Mouse (Mus musculus): ENCODE results near the gene a. TPM values are rescaled to one million over a fixed set of nuclear protein-coding genes. Genes with fewer than 3 reads are reported as not detected.

Gene a
- polyA plus RNA-seq, 1 experiment from 2014 or later: 0.40 TPM

- WGBS: 93% methylated on average over 5 of the region's 5 CpGs
- ATAC-seq (ENCODE audit: low FRiP score) (no peak), DNase-seq (ENCODE audit: low spot score, missing footprints) (no peak)
- H3K9ac ChIP-seq (ENCODE audit: low read length): no peak overlapping the region
- H3K9me3 ChIP-seq (ENCODE audit: control insufficient read depth, low read length): no peaks in the 10 kb centered on the region
- H3K27me3 ChIP-seq (ENCODE audit: control insufficient read depth, insufficient read depth, low read length): no peaks in the 10 kb centered on the region
- H3K4me2 ChIP-seq: no peak overlapping the region
- H3K27ac ChIP-seq (ENCODE audit: low read depth, low read length): no peak overlapping the region
- no peak overlapping the region for H3K4me3 ChIP-seq (ENCODE audit: low read depth, low read length)
- H3K36me3 ChIP-seq (ENCODE audit: control insufficient read depth, insufficient read depth, low read length): no peaks in the 10 kb centered on the region
- H3K4me1 ChIP-seq (ENCODE audit: control insufficient read depth, insufficient read depth, low read length): no peaks in the 10 kb centered on the region
These were observed 33.5 kb upstream of the a start for GRCm38 (mm10) chr2:154757691-154758090.

- WGBS: 88% methylated on average over 1 of the region's 1 CpGs
- H3K4me2 ChIP-seq: no peak overlapping the region
These were observed 32.7 kb upstream of the a start for GRCm38 (mm10) chr2:154758454-154758853.

GRCm38 (mm10) chr2:154763226-154763625, 28.0 kb upstream of the a start:
- no peaks in the 10 kb centered on the region for H3K36me3 ChIP-seq (ENCODE audit: control insufficient read depth, insufficient read depth, low read length)
- DNase-seq (ENCODE audit: low spot score, missing footprints): no peak
- 90% methylated on average over 3 of the region's 3 CpGs for WGBS
- H3K27me3 ChIP-seq (ENCODE audit: control insufficient read depth, insufficient read depth, low read length): no peaks in the 10 kb centered on the region
- H3K4me1 ChIP-seq (ENCODE audit: control insufficient read depth, insufficient read depth, low read length): no peaks in the 10 kb centered on the region
- no peak for ATAC-seq (ENCODE audit: low FRiP score)
- no peaks in the 10 kb centered on the region for H3K9me3 ChIP-seq (ENCODE audit: control insufficient read depth, low read length)
- no peak overlapping the region for H3K9ac ChIP-seq (ENCODE audit: low read length)
- H3K4me3 ChIP-seq (ENCODE audit: low read depth, low read length): no peak overlapping the region
- no peak overlapping the region for H3K27ac ChIP-seq (ENCODE audit: low read depth, low read length)
- H3K4me2 ChIP-seq: no peak overlapping the region

More at GRCm38 (mm10) chr2:154758454-154758853, 32.7 kb upstream of the a start:
- H3K27me3 ChIP-seq (ENCODE audit: control insufficient read depth, insufficient read depth, low read length): no peaks in the 10 kb centered on the region
- H3K9me3 ChIP-seq (ENCODE audit: control insufficient read depth, low read length): no peaks in the 10 kb centered on the region
- no peaks in the 10 kb centered on the region for H3K4me1 ChIP-seq (ENCODE audit: control insufficient read depth, insufficient read depth, low read length)
- H3K36me3 ChIP-seq (ENCODE audit: control insufficient read depth, insufficient read depth, low read length): no peaks in the 10 kb centered on the region
- no peak overlapping the region for H3K4me3 ChIP-seq (ENCODE audit: low read depth, low read length)
- ATAC-seq (ENCODE audit: low FRiP score) (no peak), DNase-seq (ENCODE audit: low spot score, missing footprints) (no peak)
- H3K27ac ChIP-seq (ENCODE audit: low read depth, low read length): no peak overlapping the region
- no peak overlapping the region for H3K9ac ChIP-seq (ENCODE audit: low read length)

- WGBS: 81% methylated on average over 9 of the region's 9 CpGs
- no peaks in the 10 kb centered on the region for H3K27me3 ChIP-seq (ENCODE audit: control insufficient read depth, insufficient read depth, low read length)
- ATAC-seq (ENCODE audit: low FRiP score): no peak
These were observed 26.2 kb upstream of the a start for GRCm38 (mm10) chr2:154764828-154765497.

GRCm38 (mm10) chr2:154765554-154766008, 25.6 kb upstream of the a start:
- DNase-seq (ENCODE audit: low spot score, missing footprints) (no peak), ATAC-seq (ENCODE audit: low FRiP score) (no peak)
- H3K4me3 ChIP-seq (ENCODE audit: low read depth, low read length): no peak overlapping the region
- WGBS: 79% methylated on average over 8 of the region's 8 CpGs
- H3K4me1 ChIP-seq (ENCODE audit: control insufficient read depth, insufficient read depth, low read length): no peaks in the 10 kb centered on the region
- no peak overlapping the region for H3K27ac ChIP-seq (ENCODE audit: low read depth, low read length)
- H3K36me3 ChIP-seq (ENCODE audit: control insufficient read depth, insufficient read depth, low read length): no peaks in the 10 kb centered on the region
- H3K9me3 ChIP-seq (ENCODE audit: control insufficient read depth, low read length): no peaks in the 10 kb centered on the region
- no peaks in the 10 kb centered on the region for H3K27me3 ChIP-seq (ENCODE audit: control insufficient read depth, insufficient read depth, low read length)
- no peak overlapping the region for H3K9ac ChIP-seq (ENCODE audit: low read length)
- H3K4me2 ChIP-seq: no peak overlapping the region

More at GRCm38 (mm10) chr2:154764828-154765497, 26.2 kb upstream of the a start:
- no peak overlapping the region for H3K27ac ChIP-seq (ENCODE audit: low read depth, low read length)
- no peak overlapping the region for H3K4me3 ChIP-seq (ENCODE audit: low read depth, low read length)
- no peak overlapping the region for H3K9ac ChIP-seq (ENCODE audit: low read length)
- no peak overlapping the region for H3K4me2 ChIP-seq
- no peaks in the 10 kb centered on the region for H3K4me1 ChIP-seq (ENCODE audit: control insufficient read depth, insufficient read depth, low read length)
- no peaks in the 10 kb centered on the region for H3K36me3 ChIP-seq (ENCODE audit: control insufficient read depth, insufficient read depth, low read length)
- no peaks in the 10 kb centered on the region for H3K9me3 ChIP-seq (ENCODE audit: control insufficient read depth, low read length)
- no peak for DNase-seq (ENCODE audit: low spot score, missing footprints)

- ATAC-seq (ENCODE audit: low FRiP score): no peak
- DNase-seq (ENCODE audit: low spot score, missing footprints): no peak
- no peak overlapping the region for H3K4me3 ChIP-seq (ENCODE audit: low read depth, low read length)
- no peaks in the 10 kb centered on the region for H3K9me3 ChIP-seq (ENCODE audit: control insufficient read depth, low read length)
- H3K36me3 ChIP-seq (ENCODE audit: control insufficient read depth, insufficient read depth, low read length): no peaks in the 10 kb centered on the region
- H3K27me3 ChIP-seq (ENCODE audit: control insufficient read depth, insufficient read depth, low read length): no peaks in the 10 kb centered on the region
- WGBS: 85% methylated on average over 6 of the region's 6 CpGs
- H3K4me1 ChIP-seq (ENCODE audit: control insufficient read depth, insufficient read depth, low read length): no peaks in the 10 kb centered on the region
- no peak overlapping the region for H3K9ac ChIP-seq (ENCODE audit: low read length)
- no peak overlapping the region for H3K27ac ChIP-seq (ENCODE audit: low read depth, low read length)
- H3K4me2 ChIP-seq: no peak overlapping the region
These were observed 24.2 kb upstream of the a start for GRCm38 (mm10) chr2:154767051-154767450.

GRCm38 (mm10) chr2:154769930-154770329, 21.3 kb upstream of the a start, which contains the start of gene Gm14214:
Gene Gm14214 (minus strand): TSS chr2:154770030.
- Histone ChIP-seq H3K4me2 (no peak within 1 kb of the TSS), H3K9ac (ENCODE audit: low read length) (no peak within 1 kb of the TSS), H3K9me3 (ENCODE audit: control insufficient read depth, low read length) (no peaks in the 10 kb centered on the region), H3K27ac (ENCODE audit: low read depth, low read length) (no peak within 1 kb of the TSS), H3K4me1 (ENCODE audit: control insufficient read depth, insufficient read depth, low read length) (no peaks in the 10 kb centered on the region), H3K4me3 (ENCODE audit: low read depth, low read length) (no peak within 1 kb of the TSS), H3K27me3 (ENCODE audit: control insufficient read depth, insufficient read depth, low read length) (no peaks in the 10 kb centered on the region), H3K36me3 (ENCODE audit: control insufficient read depth, insufficient read depth, low read length) (no peaks in the 10 kb centered on the region)
- DNase-seq (ENCODE audit: low spot score, missing footprints) (no peak), ATAC-seq (ENCODE audit: low FRiP score) (no peak)

GRCm38 (mm10) chr2:154771604-154772003, 19.6 kb upstream of the a start:
- no peaks in the 10 kb centered on the region for H3K27me3 ChIP-seq (ENCODE audit: control insufficient read depth, insufficient read depth, low read length)
- H3K4me2 ChIP-seq: no peak overlapping the region
- no peaks in the 10 kb centered on the region for H3K9me3 ChIP-seq (ENCODE audit: control insufficient read depth, low read length)
- DNase-seq (ENCODE audit: low spot score, missing footprints): no peak
- H3K4me1 ChIP-seq (ENCODE audit: control insufficient read depth, insufficient read depth, low read length): no peaks in the 10 kb centered on the region
- no peak overlapping the region for H3K27ac ChIP-seq (ENCODE audit: low read depth, low read length)
- 83% methylated on average over 8 of the region's 8 CpGs for WGBS
- no peak overlapping the region for H3K9ac ChIP-seq (ENCODE audit: low read length)
- H3K4me3 ChIP-seq (ENCODE audit: low read depth, low read length): no peak overlapping the region
- ATAC-seq (ENCODE audit: low FRiP score): no peak
- no peaks in the 10 kb centered on the region for H3K36me3 ChIP-seq (ENCODE audit: control insufficient read depth, insufficient read depth, low read length)

GRCm38 (mm10) chr2:154774032-154774431, 17.2 kb upstream of the a start:
- H3K27ac ChIP-seq (ENCODE audit: low read depth, low read length): no peak overlapping the region
- ATAC-seq (ENCODE audit: low FRiP score) (no peak), DNase-seq (ENCODE audit: low spot score, missing footprints) (peak; percentile 91)
- 81% methylated on average over 1 of the region's 1 CpGs for WGBS
- H3K4me3 ChIP-seq (ENCODE audit: low read depth, low read length): no peak overlapping the region
- H3K36me3 ChIP-seq (ENCODE audit: control insufficient read depth, insufficient read depth, low read length): no peaks in the 10 kb centered on the region
- H3K4me2 ChIP-seq: no peak overlapping the region
- H3K9ac ChIP-seq (ENCODE audit: low read length): no peak overlapping the region
- H3K9me3 ChIP-seq (ENCODE audit: control insufficient read depth, low read length): no peaks in the 10 kb centered on the region
- H3K27me3 ChIP-seq (ENCODE audit: control insufficient read depth, insufficient read depth, low read length): no peaks in the 10 kb centered on the region
- H3K4me1 ChIP-seq (ENCODE audit: control insufficient read depth, insufficient read depth, low read length): no peaks in the 10 kb centered on the region
